ENCODE assay signal across 21 mouse cellular contexts in the genomic region with DNA sequence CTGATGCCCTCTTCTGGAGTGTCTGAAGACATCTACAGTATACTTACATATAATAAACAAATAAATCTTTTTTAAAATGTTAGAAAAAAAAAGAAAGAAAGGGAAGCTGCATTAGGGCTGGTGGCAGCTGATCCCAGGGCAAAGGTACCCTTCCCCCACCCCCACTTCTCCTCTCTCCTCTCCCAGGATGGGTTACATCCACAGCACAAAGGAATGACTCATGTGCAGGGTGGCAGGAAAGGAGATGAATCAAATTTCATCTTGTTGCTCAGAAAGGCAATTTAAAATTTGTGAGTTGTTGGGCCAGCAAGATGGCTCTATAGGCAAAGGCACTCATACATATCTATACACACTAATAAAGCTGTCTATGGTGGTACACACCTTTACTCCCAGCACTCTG.
"Had no signal": no experiment of that assay in that cellular context is flagged by ENCODE, and none has a peak within 500 bp of the region (broad histone marks: within the 10 kb centered on the region; RNA-seq: fewer than 3 reads in every experiment).

No protein-coding gene starts in this region.

- H3K4me3 ChIP-seq: kidney, embryonic 15.5 days; left cerebral cortex, adult 2 months; limb, embryonic 10.5 days; limb, embryonic 13.5 days; liver, embryonic 12.5 days; liver, embryonic 15.5 days; lung, embryonic 15.5 days; midbrain, embryonic 12.5 days; midbrain, embryonic 15.5 days; neural tube, embryonic 13.5 days had no signal

- H3K27me3 ChIP-seq: kidney, embryonic 15.5 days; limb, embryonic 13.5 days; liver, embryonic 12.5 days; liver, embryonic 15.5 days; lung, embryonic 15.5 days; midbrain, embryonic 15.5 days; neural tube, embryonic 13.5 days had no signal

- H3K4me1 ChIP-seq: limb, embryonic 13.5 days; lung, embryonic 15.5 days; midbrain, embryonic 12.5 days; midbrain, embryonic 15.5 days; neural tube, embryonic 13.5 days had no signal

- H3K27ac ChIP-seq: kidney, embryonic 15.5 days; left cerebral cortex, adult 2 months; limb, embryonic 10.5 days; limb, embryonic 13.5 days; lung, embryonic 15.5 days; midbrain, embryonic 12.5 days; midbrain, embryonic 15.5 days; neural tube, embryonic 13.5 days had no signal

- DNase-seq: kidney, adult 8-10 months; kidney, postnatal 10 days; kidney, postnatal 36 days; layer of hippocampus, postnatal 36 days; liver; lung, adult 18-20 months; lung, postnatal 10 days; lung, postnatal 36 days; thymus, adult 2 months; thymus, postnatal 14 days; thymus, postnatal 4 days had no signal

- H3K36me3 ChIP-seq: kidney, embryonic 15.5 days; limb, embryonic 10.5 days; limb, embryonic 13.5 days; liver, embryonic 12.5 days; liver, embryonic 15.5 days; lung, embryonic 15.5 days; midbrain, embryonic 12.5 days; midbrain, embryonic 15.5 days; neural tube, embryonic 13.5 days had no signal

- H3K9me3 ChIP-seq: kidney, embryonic 15.5 days; limb, embryonic 10.5 days; limb, embryonic 13.5 days; liver, embryonic 12.5 days; liver, embryonic 15.5 days; lung, embryonic 15.5 days; midbrain, embryonic 12.5 days; midbrain, embryonic 15.5 days; neural tube, embryonic 13.5 days had no signal
